Mouse (Mus musculus): ENCODE results near the gene Crot. TPM values are rescaled to one million over a fixed set of nuclear protein-coding genes. Genes with fewer than 3 reads are reported as not detected.
"Not testable (repeated sequence)": the region's sequence is repeated elsewhere in the genome, so short reads cannot be mapped to it uniquely, and the experiment has no call there.

Crot gene
- total and polyA plus RNA-seq, 3 experiments: 13.4 to 18.2 (median 13.5) TPM

DNA sequence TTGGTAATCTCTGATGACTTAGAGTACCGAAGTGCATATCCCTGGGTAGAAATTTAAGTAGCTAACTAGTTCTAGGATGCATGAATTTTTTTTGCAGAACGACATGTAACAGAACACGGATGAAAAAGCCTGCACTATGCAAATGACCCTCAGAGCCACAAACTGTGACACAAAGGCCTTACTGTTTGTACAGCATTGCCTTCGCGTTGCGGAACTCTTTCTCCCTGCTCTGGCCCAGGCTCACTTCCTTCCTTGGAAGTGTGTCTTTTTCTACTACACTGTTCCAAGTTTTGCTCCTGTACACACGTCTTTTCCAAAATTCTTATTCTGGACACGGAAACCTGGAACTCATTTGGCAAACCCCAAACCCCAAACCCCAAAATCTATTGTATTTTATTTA lies 14.2 kb upstream of the Crot start:
- no peak for DNase-seq (ENCODE audit: extremely low read depth)
- Histone ChIP-seq H3K4me1 (ENCODE audit: control insufficient read depth in 1 of 2, insufficient read depth in 2 of 2) (peaks cover 0 to 19% of the 10 kb centered on the region in 2 experiments; a peak in 3 of 4 replicates), H3K4me3 (replicated peaks in 1 of 3; ENCODE audit: low read depth in 2 of 3, low read length in 2 of 3, poor library complexity in 1 of 3) (no peak overlapping the region), H3K79me2 (replicated peaks; ENCODE audit: control insufficient read depth, extremely low read depth, insufficient read depth, poor library complexity, severe bottlenecking) (no peaks in the 10 kb centered on the region), H3K9me3 (replicated peaks; ENCODE audit: low read length) (no peaks in the 10 kb centered on the region), H3K27ac (ENCODE audit: insufficient read depth, low read depth) (no peak overlapping the region), H3K4me2 (ENCODE audit: insufficient read depth, low read depth, poor library complexity, severe bottlenecking) (no peak overlapping the region), H3K27me3 (replicated peaks) (no peaks in the 10 kb centered on the region), H3K9ac (ENCODE audit: insufficient read depth, low read depth) (no peak overlapping the region), H3K36me3 (replicated peaks in 1 of 2; ENCODE audit: control insufficient read depth in 1 of 2, insufficient read depth in 1 of 2, low read length in 1 of 2) (no peaks in the 10 kb centered on the region)
- dilution Hi-C loops (cut with MboI; ENCODE audit: extremely low pct_ligation_motif_present, extremely low pct_unique_long_range_greater_than_20kb, low sequenced_read_pairs): no loop called here
- TF ChIP-seq JUND (conservative IDR thresholded peaks at IDR 0.05; ENCODE audit: low read depth, low read length): no peak
- no peak for TF ChIP-seq USF2 (conservative IDR thresholded peaks at IDR 0.05; ENCODE audit: low read depth, low read length)
- no peak for TF ChIP-seq EP300 (IDR thresholded peaks at IDR 0.05; ENCODE audit: low read length)
- no peak for TF ChIP-seq IRF4 (IDR thresholded peaks at IDR 0.05; ENCODE audit: low read depth, low read length)
- no peak for TF ChIP-seq CTCF (conservative IDR thresholded peaks at IDR 0.05 in 1 of 2, IDR thresholded peaks at IDR 0.05 in 1 of 2; ENCODE audit: low read depth in 2 of 2, low read length in 2 of 2)
- no peak for TF ChIP-seq MAZ (IDR thresholded peaks at IDR 0.05; ENCODE audit: low read depth, low read length)
- no peak for TF ChIP-seq ZKSCAN1 (IDR thresholded peaks at IDR 0.05; ENCODE audit: borderline replicate concordance, low read depth, low read length)
- TF ChIP-seq RCOR1 (conservative IDR thresholded peaks at IDR 0.05; ENCODE audit: low read depth, low read length): no peak
- no peak for TF ChIP-seq MXI1 (IDR thresholded peaks at IDR 0.05; ENCODE audit: low read depth, low read length)
- in situ Hi-C loops (cut with MboI; ENCODE audit: low pct_ligation_motif_present, low pct_unique_long_range_greater_than_20kb, low sequenced_read_pairs): no loop called here

DNA sequence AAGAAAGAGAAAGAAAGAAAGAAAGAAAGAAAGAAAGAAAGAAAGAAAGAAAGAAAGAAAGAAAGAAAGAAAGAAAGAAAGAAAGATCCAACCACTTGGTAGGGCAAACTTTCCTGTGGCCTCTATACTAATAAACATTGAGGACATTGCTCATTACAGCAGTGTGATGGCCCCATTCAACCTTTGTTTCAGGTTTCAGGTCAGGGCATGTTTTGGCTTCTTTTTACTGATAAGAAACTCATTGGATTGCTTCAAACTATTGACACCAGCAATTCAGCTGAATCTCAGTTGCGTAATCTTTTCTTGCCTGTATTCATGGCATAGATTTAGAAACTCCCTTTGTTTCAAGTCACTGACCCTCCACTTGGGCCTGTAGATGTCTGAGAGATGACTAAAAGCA lies 13.0 kb upstream of the Crot start:
- H3K27me3 ChIP-seq (replicated peaks): no peaks in the 10 kb centered on the region
- DNase-seq (ENCODE audit: extremely low read depth): no peak

DNA sequence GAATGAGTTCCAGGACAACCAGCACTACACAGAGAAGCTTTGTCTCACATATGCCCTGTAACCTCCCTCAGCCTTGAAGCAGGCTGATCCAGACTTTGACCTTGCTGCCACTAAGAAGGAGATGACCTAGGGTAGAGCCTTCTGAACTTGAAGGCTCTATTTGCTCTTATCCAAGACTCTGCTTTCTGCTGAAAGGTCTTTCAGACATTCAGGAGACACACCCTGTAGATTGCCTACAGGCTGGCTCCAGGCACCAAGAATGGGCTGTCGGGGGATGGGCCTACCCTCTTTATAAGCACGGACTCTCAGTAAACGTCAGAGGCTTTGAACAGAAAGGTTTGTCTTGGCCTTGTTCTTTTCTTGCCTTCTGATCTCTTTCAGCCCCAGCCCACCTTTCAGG lies 9.5 kb upstream of the Crot start:
- H3K9me3 ChIP-seq (replicated peaks; ENCODE audit: low read length); dilution Hi-C loops (cut with MboI; ENCODE audit: extremely low pct_ligation_motif_present, extremely low pct_unique_long_range_greater_than_20kb, low sequenced_read_pairs); DNase-seq (ENCODE audit: extremely low read depth): not testable (repeated sequence)

More for the DNA sequence above, 13.0 kb upstream of the Crot start:
- peaks cover 0 to 12% of the 10 kb centered on the region in 2 experiments; a peak in 3 of 4 replicates for H3K4me1 ChIP-seq (ENCODE audit: control insufficient read depth in 1 of 2, insufficient read depth in 2 of 2)
- dilution Hi-C loops (cut with MboI; ENCODE audit: extremely low pct_ligation_motif_present, extremely low pct_unique_long_range_greater_than_20kb, low sequenced_read_pairs) (no loop called here), in situ Hi-C loops (cut with MboI; ENCODE audit: low pct_ligation_motif_present, low pct_unique_long_range_greater_than_20kb, low sequenced_read_pairs) (no loop called here)
- no peak for TF ChIP-seq UBTF (IDR thresholded peaks at IDR 0.05; ENCODE audit: low read depth, low read length)
- H3K9me3 ChIP-seq (replicated peaks; ENCODE audit: low read length): no peaks in the 10 kb centered on the region
- no peaks in the 10 kb centered on the region for H3K36me3 ChIP-seq (replicated peaks in 1 of 2; ENCODE audit: control insufficient read depth in 1 of 2, insufficient read depth in 1 of 2, low read length in 1 of 2)
- H3K27ac ChIP-seq (ENCODE audit: insufficient read depth, low read depth): no peak overlapping the region
- H3K4me2 ChIP-seq (ENCODE audit: insufficient read depth, low read depth, poor library complexity, severe bottlenecking): no peak overlapping the region
- no peak overlapping the region for H3K9ac ChIP-seq (ENCODE audit: insufficient read depth, low read depth)
- no peaks in the 10 kb centered on the region for H3K79me2 ChIP-seq (replicated peaks; ENCODE audit: control insufficient read depth, extremely low read depth, insufficient read depth, poor library complexity, severe bottlenecking)
- H3K4me3 ChIP-seq (replicated peaks in 1 of 3; ENCODE audit: low read depth in 2 of 3, low read length in 2 of 3, poor library complexity in 1 of 3): no peak overlapping the region

DNA sequence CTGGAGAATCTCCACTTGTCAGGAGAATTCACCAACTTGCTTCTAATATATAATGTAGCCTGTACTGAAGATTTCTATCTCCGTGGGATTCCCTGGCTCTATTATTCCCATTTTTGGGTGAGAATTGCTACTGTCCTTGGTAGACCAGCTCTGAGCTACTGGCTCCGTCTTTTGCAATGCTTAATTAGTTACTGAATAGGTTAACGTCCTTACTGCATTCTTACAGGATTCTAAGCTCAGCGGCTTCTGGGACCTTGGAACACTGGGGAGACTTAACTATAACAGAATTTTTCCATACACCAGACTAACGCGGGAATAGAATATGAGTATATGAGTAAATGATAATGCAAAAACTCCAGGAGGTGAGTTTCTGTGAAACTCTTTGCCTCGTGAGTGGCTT lies 2.9 kb upstream of the Crot start:
- H3K27me3 ChIP-seq (replicated peaks); DNase-seq (ENCODE audit: extremely low read depth); H3K4me2 ChIP-seq (ENCODE audit: insufficient read depth, low read depth, poor library complexity, severe bottlenecking); H3K79me2 ChIP-seq (replicated peaks; ENCODE audit: control insufficient read depth, extremely low read depth, insufficient read depth, poor library complexity, severe bottlenecking); in situ Hi-C loops (cut with MboI; ENCODE audit: low pct_ligation_motif_present, low pct_unique_long_range_greater_than_20kb, low sequenced_read_pairs); H3K9ac ChIP-seq (ENCODE audit: insufficient read depth, low read depth); H3K36me3 ChIP-seq (replicated peaks in 1 of 2; ENCODE audit: control insufficient read depth in 1 of 2, insufficient read depth in 1 of 2, low read length in 1 of 2); H3K4me3 ChIP-seq (replicated peaks in 1 of 3; ENCODE audit: low read depth in 2 of 3, low read length in 2 of 3, poor library complexity in 1 of 3); dilution Hi-C loops (cut with MboI; ENCODE audit: extremely low pct_ligation_motif_present, extremely low pct_unique_long_range_greater_than_20kb, low sequenced_read_pairs); H3K9me3 ChIP-seq (replicated peaks; ENCODE audit: low read length); H3K4me1 ChIP-seq (ENCODE audit: control insufficient read depth in 1 of 2, insufficient read depth in 2 of 2); H3K27ac ChIP-seq (ENCODE audit: insufficient read depth, low read depth): not testable (repeated sequence)

More for the DNA sequence above, 9.5 kb upstream of the Crot start:
- H3K27ac ChIP-seq (ENCODE audit: insufficient read depth, low read depth); H3K4me1 ChIP-seq (ENCODE audit: control insufficient read depth in 1 of 2, insufficient read depth in 2 of 2); H3K9ac ChIP-seq (ENCODE audit: insufficient read depth, low read depth); H3K4me3 ChIP-seq (replicated peaks in 1 of 3; ENCODE audit: low read depth in 2 of 3, low read length in 2 of 3, poor library complexity in 1 of 3); H3K36me3 ChIP-seq (replicated peaks in 1 of 2; ENCODE audit: control insufficient read depth in 1 of 2, insufficient read depth in 1 of 2, low read length in 1 of 2); H3K79me2 ChIP-seq (replicated peaks; ENCODE audit: control insufficient read depth, extremely low read depth, insufficient read depth, poor library complexity, severe bottlenecking); H3K27me3 ChIP-seq (replicated peaks); H3K4me2 ChIP-seq (ENCODE audit: insufficient read depth, low read depth, poor library complexity, severe bottlenecking); in situ Hi-C loops (cut with MboI; ENCODE audit: low pct_ligation_motif_present, low pct_unique_long_range_greater_than_20kb, low sequenced_read_pairs): not testable (repeated sequence)
